15 mouse cellular contexts compared by ENCODE assay signal in the genomic region with DNA sequence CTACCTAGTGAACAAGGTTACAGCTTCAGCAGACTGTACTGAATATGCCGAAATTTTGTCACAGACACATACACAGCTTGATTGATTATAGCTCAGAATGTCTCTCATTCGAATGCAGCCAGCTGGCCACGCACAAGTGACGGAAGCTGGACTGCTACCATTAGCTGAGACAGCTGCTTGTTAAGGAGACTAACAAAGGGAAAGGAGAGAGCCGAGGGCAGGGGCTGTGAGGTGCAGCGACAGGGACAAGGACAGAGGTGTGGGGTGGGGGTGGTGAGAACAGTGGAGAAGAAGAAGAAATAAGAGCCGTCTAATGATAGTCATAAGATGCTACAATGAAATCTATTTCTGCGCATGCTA.
DNase-seq lines count a peak whose midpoint lies in the region; ATAC-seq lines count a peak whose summit lies in the region.
"Had no signal": no experiment of that assay in that cellular context is flagged by ENCODE, and none has a peak within 500 bp of the region (broad histone marks: within the 10 kb centered on the region; RNA-seq: fewer than 3 reads in every experiment).

No protein-coding gene starts in this region.

- no peak overlapping the region for H3K9ac ChIP-seq in liver, embryonic 11.5 days (ENCODE audit: low read depth, low read length)
- H3K9ac ChIP-seq: embryonic facial prominence, embryonic 15.5 days; liver, postnatal 0 days had no signal

- H3K27me3 ChIP-seq in liver, embryonic 11.5 days (replicated peaks; ENCODE audit: control insufficient read depth, insufficient read depth, low read length): no peaks in the 10 kb centered on the region
- H3K27me3 ChIP-seq: embryonic facial prominence, embryonic 15.5 days had no signal

- no peaks in the 10 kb centered on the region for H3K9me3 ChIP-seq in liver, embryonic 11.5 days (ENCODE audit: control insufficient read depth, low read length)
- H3K9me3 ChIP-seq: embryonic facial prominence, embryonic 15.5 days had no signal

- H3K36me3 ChIP-seq in liver, embryonic 11.5 days (ENCODE audit: control insufficient read depth, insufficient read depth, low read length): no peaks in the 10 kb centered on the region
- H3K36me3 ChIP-seq: embryonic facial prominence, embryonic 15.5 days had no signal

- no peak for ATAC-seq in liver, embryonic 11.5 days (replicated peaks; ENCODE audit: low FRiP score)
- no peak for ATAC-seq in megakaryocyte-erythroid progenitor cell, adult 5-6 weeks (replicated peaks; ENCODE audit: low FRiP score, low TSS enrichment, poor library complexity, severe bottlenecking)
- ATAC-seq: liver, postnatal 0 days had no signal

- H3K4me3 ChIP-seq in liver, embryonic 11.5 days (ENCODE audit: low read depth, low read length): no peak overlapping the region
- H3K4me3 ChIP-seq: embryonic facial prominence, embryonic 15.5 days; left cerebral cortex, adult 2 months had no signal

- H3K4me1 ChIP-seq in liver, embryonic 11.5 days (replicated peaks; ENCODE audit: control insufficient read depth, insufficient read depth, low read length): no peaks in the 10 kb centered on the region
- H3K4me1 ChIP-seq: embryonic facial prominence, embryonic 15.5 days had no signal

- H3K27ac ChIP-seq in liver, embryonic 11.5 days (ENCODE audit: low read depth, low read length): no peak overlapping the region
- H3K27ac ChIP-seq: embryonic facial prominence, embryonic 15.5 days; left cerebral cortex, adult 2 months had no signal

- no peak overlapping the region for H3K4me2 ChIP-seq in liver, embryonic 11.5 days
- H3K4me2 ChIP-seq: embryonic facial prominence, embryonic 15.5 days had no signal

- WGBS in liver, embryonic 11.5 days: 57% methylated on average over 8 of the region's 8 CpGs

- peak; percentile 19 to 22 for DNase-seq in layer of hippocampus, postnatal 10 days (ENCODE audit: low spot score in 2 of 2)
- DNase-seq in layer of hippocampus, adult 9-11 months: no peak
- peak; percentile 87 for DNase-seq in R1 (ENCODE audit: low read depth, low spot score)
- peak; percentile 39 for DNase-seq in embryo, embryonic 10.5 days (ENCODE audit: low spot score)
- peak; percentile 48 for DNase-seq in mesoderm, embryonic 11.5 days (ENCODE audit: low read depth, low spot score)
- no peak for DNase-seq in liver, embryonic 11.5 days (ENCODE audit: low spot score)
- DNase-seq: adrenal gland, postnatal 10 days; cerebellum, adult 11-12 months; gastrocnemius, postnatal 10 days; kidney, adult 8-10 months; liver, postnatal 0 days; thymus, postnatal 36 days had no signal

Comparison
In these comparisons a context has a peak if more than half of its experiments do, and no peak if none do; other contexts are left out.
1. DNase-seq: peak in layer of hippocampus, postnatal 10 days (2 of 2), R1 (single experiment), embryo, embryonic 10.5 days (single experiment) and mesoderm, embryonic 11.5 days (single experiment); none in layer of hippocampus, adult 9-11 months (single experiment) and liver, embryonic 11.5 days (single experiment).